Mouse (Mus musculus) G1E (cell line): Measurements from ENCODE around the gene Ttc28. TPM values are rescaled to one million over a fixed set of nuclear protein-coding genes. Genes with fewer than 3 reads are reported as not detected.

ENCODE experiments used
- ATAC-seq: 2 replicates; pipeline ENCODE4 v1.8.0; 2016; ENCODE audit warnings: mild to moderate bottlenecking; ENCODE audit not compliant: insufficient number of reproducible peaks, poor library complexity, low FRiP score, severe bottlenecking; ENCODE audit errors: extremely low read depth
- DNase-seq: peaks from one replicate; pipeline ENCODE4 v3.0.0; 2012; ENCODE audit warnings: low spot score
- H3K27me3 ChIP-seq: 2 replicates; pipeline ENCODE4 v1.6.1; 2012; ENCODE audit warnings: mild to moderate bottlenecking, low read length, inconsistent platforms; ENCODE audit not compliant: insufficient read depth
- H3K36me3 ChIP-seq: replicated peaks from 2 replicates; pipeline ENCODE3; 2012; ENCODE audit warnings: mild to moderate bottlenecking, inconsistent platforms
- H3K4me1 ChIP-seq: 2 replicates; pipeline ENCODE4 v1.6.1; 2012; ENCODE audit warnings: low read depth, low read length, inconsistent platforms, mixed read lengths; ENCODE audit not compliant: insufficient read depth
- H3K4me3 ChIP-seq: 2 replicates; pipeline ENCODE4 v1.5.1; 2012; ENCODE audit warnings: low read depth, mild to moderate bottlenecking, inconsistent platforms, low read length, moderate library complexity, mixed read lengths
- H3K9me3 ChIP-seq: replicated peaks from 2 replicates; pipeline ENCODE4 v1.6.1; 2012; ENCODE audit warnings: inconsistent platforms
- CTCF ChIP-seq: IDR thresholded peaks from 2 replicates; pipeline ENCODE4 v1.5.1; 2012; ENCODE audit warnings: low read depth, low read length, inconsistent platforms, mixed read lengths
- GATA1 ChIP-seq: IDR thresholded peaks from 2 replicates; pipeline ENCODE4 v1.6.1; 2012; ENCODE audit warnings: borderline replicate concordance, low read length, inconsistent platforms, mixed read lengths
- GATA2 ChIP-seq: IDR thresholded peaks from 2 replicates; pipeline ENCODE4 v1.6.1; 2012; ENCODE audit warnings: low read depth, low read length, inconsistent platforms, borderline replicate concordance
- POLR2AphosphoS5 ChIP-seq: IDR thresholded peaks from 2 replicates; pipeline ENCODE4 v1.6.1; 2012; ENCODE audit warnings: low read depth, low read length, inconsistent platforms; ENCODE audit not compliant: insufficient replicate concordance
- TAL1 ChIP-seq: conservative IDR thresholded peaks from 2 replicates; pipeline ENCODE4 v1.6.1; 2012; ENCODE audit warnings: low read depth, low read length, inconsistent platforms, mixed read lengths
- polyA plus RNA-seq: library from polyadenylated mRNA; stranded (reverse); fragments of >175 nt; gene quantifications from 2 replicates; pipeline ENCODE4 v1.2.3, GENCODE M21; 2012
- total RNA-seq, 2 experiments: library from RNA; stranded (forward) in 1 of 2; stranded (reverse) in 1 of 2; fragments of 200-1000 nt in 1 of 2; fragments of >200 nt in 1 of 2; fragmentation: Nextera tagmentation in 1 of 2; gene quantifications; 2 replicates each; pipeline ENCODE4 v1.2.3; 2014 to 2017

Ttc28 gene
- total and polyA plus RNA-seq, 3 experiments = 0.28 to 2.0 (median 0.55) TPM

DNA sequence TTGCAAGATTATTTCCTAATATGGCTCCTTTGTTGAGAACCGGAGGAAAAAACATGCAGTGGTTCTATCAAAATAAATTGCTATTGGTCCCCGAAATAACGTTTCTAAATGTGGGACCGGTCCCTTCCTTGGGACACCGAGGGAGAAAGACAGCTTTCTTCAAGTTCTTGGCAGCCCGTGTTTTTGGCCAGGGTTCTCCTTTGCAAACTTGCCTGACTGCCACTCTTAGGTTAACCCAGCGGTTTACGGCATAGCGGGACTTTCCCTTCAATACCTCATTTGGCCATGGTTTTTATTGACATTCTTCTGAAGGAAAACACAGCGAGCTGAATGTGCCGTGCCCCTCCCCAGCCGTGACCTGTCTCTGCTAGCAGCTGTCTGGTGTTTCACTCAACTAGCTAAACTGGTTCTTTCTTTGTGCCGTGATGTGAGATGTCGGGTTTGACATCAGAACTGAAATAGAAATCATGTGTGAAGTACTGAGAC, 100.3 kb downstream of the Ttc28 start:
- no peak for DNase-seq
- no peaks in the 10 kb centered on the region for H3K27me3 ChIP-seq

DNA sequence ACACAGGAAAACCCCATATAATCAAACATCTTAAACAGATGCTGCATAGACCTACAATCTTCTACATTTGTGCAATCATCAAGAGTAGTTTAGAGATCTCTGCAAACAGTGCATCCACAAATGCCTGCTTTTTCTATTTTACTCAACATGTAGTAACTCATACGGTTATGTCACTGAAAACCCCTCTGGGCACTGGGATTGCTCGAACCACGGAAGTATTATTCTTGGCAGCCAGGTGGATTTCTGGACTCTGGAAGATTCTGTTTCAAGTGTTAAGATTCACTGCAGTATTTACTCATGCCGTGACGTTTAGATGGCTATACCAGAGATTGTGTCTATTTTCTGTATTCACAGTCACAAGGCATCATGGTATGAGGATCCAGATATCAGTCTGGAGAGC, 101.0 kb downstream of the Ttc28 start:
- no peaks in the 10 kb centered on the region for H3K27me3 ChIP-seq
- H3K4me3 ChIP-seq = no peak overlapping the region
- TF ChIP-seq TAL1 (no peak), POLR2AphosphoS5 (no peak), CTCF (no peak), GATA2 (no peak), GATA1 (no peak)

More for the DNA sequence above, 100.3 kb downstream of the Ttc28 start:
- H3K4me1 ChIP-seq = no peaks in the 10 kb centered on the region
- no peaks in the 10 kb centered on the region for H3K36me3 ChIP-seq
- no peak overlapping the region for H3K4me3 ChIP-seq
- ATAC-seq = no peak
- TF ChIP-seq GATA1 = no peak
- TF ChIP-seq CTCF = no peak
- no peak for TF ChIP-seq GATA2
- TF ChIP-seq TAL1 = no peak
- TF ChIP-seq POLR2AphosphoS5 = no peak
- H3K9me3 ChIP-seq = peaks cover 3% of the 10 kb centered on the region

DNA sequence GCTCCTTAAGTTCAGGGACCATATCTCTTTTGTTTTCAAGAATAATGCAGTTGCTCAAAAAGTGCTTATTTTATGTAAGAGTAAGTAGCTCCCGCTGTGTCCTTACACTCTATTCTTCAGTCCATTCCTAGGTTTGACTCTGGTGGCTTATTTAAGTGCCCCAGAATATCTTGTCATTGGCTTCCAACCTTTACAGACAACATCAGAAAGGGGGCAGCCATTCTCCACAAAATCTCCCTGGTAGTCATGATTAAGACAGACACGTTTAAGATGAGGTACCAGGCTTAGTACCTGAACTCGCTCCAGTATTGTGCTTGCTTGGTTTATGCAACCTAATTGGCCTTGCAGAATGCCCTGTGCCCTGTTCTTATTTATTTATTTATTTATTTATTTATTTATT, 102.8 kb downstream of the Ttc28 start:
- H3K27me3 ChIP-seq = no peaks in the 10 kb centered on the region
- no peak for DNase-seq
- peaks cover 3% of the 10 kb centered on the region for H3K9me3 ChIP-seq
- no peaks in the 10 kb centered on the region for H3K36me3 ChIP-seq
- no peaks in the 10 kb centered on the region for H3K4me1 ChIP-seq
- ATAC-seq = no peak
- TF ChIP-seq GATA1 (no peak), TAL1 (no peak), CTCF (no peak), GATA2 (no peak), POLR2AphosphoS5 (no peak)
- H3K4me3 ChIP-seq = no peak overlapping the region

More for the DNA sequence above, 101.0 kb downstream of the Ttc28 start:
- H3K4me1 ChIP-seq = no peaks in the 10 kb centered on the region
- DNase-seq = no peak
- no peaks in the 10 kb centered on the region for H3K36me3 ChIP-seq
- H3K9me3 ChIP-seq = peaks cover 3% of the 10 kb centered on the region
- no peak for ATAC-seq

DNA sequence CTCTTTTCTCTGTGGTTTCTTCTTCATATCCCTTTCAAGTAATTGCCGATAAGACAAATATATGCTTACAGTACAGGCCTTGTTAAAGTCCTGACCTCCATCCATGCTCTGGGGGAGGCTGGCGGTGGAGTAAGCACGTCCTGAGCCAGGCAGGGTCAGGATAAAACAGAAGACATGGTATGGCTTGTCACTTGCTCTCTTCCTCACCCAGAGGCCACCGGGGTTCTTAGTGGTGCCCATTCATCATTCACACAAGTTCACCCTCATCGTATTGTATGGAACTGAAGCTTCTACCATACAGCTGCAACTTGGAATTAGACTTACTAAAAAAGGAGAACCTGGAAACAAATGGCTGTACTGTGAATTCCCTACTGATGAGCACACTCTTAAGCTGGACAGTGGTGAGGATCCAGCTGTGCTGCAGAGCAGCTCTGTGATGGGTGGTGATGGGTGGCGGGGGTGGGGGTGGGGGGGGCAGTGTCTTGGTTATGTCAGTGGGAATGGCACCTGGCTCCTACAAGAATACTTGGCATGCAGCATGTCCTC, 104.6 kb downstream of the Ttc28 start:
- H3K36me3 ChIP-seq = no peaks in the 10 kb centered on the region
- H3K4me3 ChIP-seq = no peak overlapping the region
- ATAC-seq (no peak), DNase-seq (no peak)
- no peaks in the 10 kb centered on the region for H3K4me1 ChIP-seq
- peaks cover under 1% of the 10 kb centered on the region; the same call in 1 of the 2 replicates for H3K9me3 ChIP-seq
- no peaks in the 10 kb centered on the region for H3K27me3 ChIP-seq
- no peak for TF ChIP-seq POLR2AphosphoS5
- TF ChIP-seq CTCF = no peak

DNA sequence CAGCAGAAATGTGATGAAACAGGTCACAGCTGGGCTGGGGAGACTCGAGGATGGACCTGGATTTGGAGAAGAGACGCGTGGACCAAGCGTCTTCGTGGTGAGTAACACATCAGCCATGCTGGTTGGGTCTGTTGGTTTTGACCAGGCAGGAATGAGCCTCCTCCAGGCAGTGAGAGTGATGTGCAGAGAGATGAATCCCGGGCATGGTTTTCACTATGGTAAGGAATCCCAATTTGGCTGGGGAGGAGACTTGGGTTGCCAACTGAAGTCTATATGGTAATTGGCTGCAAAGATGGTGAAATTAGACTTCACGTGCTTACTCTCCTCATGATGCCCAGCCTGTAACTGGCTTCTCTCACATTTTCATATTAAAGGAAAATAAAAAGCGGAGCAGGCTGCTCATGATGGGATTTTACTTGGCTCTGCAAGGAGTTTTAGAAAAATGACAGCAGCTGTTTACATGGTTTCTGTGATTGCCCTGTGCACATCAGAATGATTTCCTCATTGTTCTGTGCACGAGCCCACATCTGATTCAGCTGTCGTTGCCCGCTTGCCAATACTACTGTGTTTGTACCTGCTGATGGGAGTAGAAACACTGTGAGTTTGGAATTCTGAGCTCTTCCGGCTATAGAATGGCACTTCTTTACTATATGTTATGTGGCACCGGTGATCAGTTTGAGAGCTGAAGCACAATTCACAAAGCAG, 117.4 kb downstream of the Ttc28 start:
- TF ChIP-seq GATA2 (no peak), TAL1 (no peak), CTCF (no peak), GATA1 (no peak), POLR2AphosphoS5 (no peak)
- DNase-seq (no peak), ATAC-seq (no peak)
- H3K36me3 ChIP-seq = no peaks in the 10 kb centered on the region
- no peaks in the 10 kb centered on the region for H3K27me3 ChIP-seq
- no peak overlapping the region for H3K4me3 ChIP-seq
- no peaks in the 10 kb centered on the region for H3K9me3 ChIP-seq
- H3K4me1 ChIP-seq = no peaks in the 10 kb centered on the region

DNA sequence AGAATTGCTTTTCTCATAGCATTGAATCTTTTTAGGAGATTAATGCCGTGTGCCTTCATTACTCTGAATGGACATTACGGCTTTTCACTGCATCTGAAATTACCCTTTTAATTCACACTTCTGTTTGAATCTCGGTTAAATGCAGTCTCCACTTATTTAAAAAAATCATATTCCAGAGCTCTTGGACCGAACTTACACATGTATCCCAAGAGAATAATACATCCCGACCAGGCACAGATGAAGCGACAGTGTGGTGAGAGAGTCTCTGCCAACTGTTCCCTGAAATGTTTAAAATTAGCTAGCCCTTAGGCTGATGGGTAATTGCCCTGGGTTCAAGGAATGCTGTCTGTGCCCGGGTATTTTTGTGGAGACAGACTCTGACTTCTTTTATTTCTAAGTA, 118.1 kb downstream of the Ttc28 start:
- DNase-seq = no peak
- ATAC-seq = no peak
- Histone ChIP-seq H3K4me3 (no peak overlapping the region), H3K27me3 (no peaks in the 10 kb centered on the region), H3K36me3 (no peaks in the 10 kb centered on the region), H3K4me1 (no peaks in the 10 kb centered on the region), H3K9me3 (no peaks in the 10 kb centered on the region)
- TF ChIP-seq GATA2 = no peak
- TF ChIP-seq TAL1 = no peak
- no peak for TF ChIP-seq CTCF
- no peak for TF ChIP-seq GATA1
- TF ChIP-seq POLR2AphosphoS5 = no peak
